Mouse (Mus musculus) testis, adult 2 months (tissue): ENCODE data around the gene Fchsd2.

ENCODE experiments used
- CTCF ChIP-seq: fragments of 200-500 bp; IDR thresholded peaks from 2 replicates; pipeline ENCODE4 v1.5.1; 2012; ENCODE audit warnings: low read depth, mild to moderate bottlenecking, inconsistent platforms, low read length, moderate library complexity; ENCODE audit not compliant: control insufficient read depth, insufficient read depth, insufficient replicate concordance
- POLR2A ChIP-seq: fragments of 200-500 bp; IDR thresholded peaks from 2 replicates; pipeline ENCODE4 v1.6.1; 2012; ENCODE audit warnings: low read depth, mild to moderate bottlenecking, inconsistent platforms, low read length, moderate library complexity; ENCODE audit not compliant: control insufficient read depth

GRCm38 (mm10) chr7:101330841-101331173 is 238.1 kb downstream of the Fchsd2 start:
- no peak for TF ChIP-seq CTCF
- TF ChIP-seq POLR2A: no peak
